Mouse (Mus musculus): Measurements from ENCODE around the gene Grin2a.

Grin2a gene

GRCm38 (mm10) chr16:9742443-9742842, 252.9 kb downstream of the Grin2a start:
- DNase-seq = no peak

DNA sequence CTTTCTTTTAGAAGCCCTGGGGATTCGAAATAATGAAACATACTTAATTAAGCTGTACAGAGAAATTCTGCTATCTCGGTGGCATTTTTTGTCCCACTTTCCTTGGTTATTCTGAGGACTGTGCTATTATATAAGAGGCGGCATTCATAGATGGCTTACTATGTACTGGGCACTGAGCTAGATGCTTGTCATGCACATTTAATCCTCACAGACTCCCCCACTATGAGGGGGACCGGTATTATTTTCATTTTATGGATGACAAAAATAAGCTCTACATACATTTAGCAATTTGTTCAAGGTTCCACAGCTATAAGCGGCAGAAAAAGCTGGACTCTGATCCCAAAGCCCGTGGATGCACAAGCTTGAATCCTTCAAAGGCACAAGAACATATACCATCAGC, 256.7 kb downstream of the Grin2a start:
- DNase-seq = no peak

DNA sequence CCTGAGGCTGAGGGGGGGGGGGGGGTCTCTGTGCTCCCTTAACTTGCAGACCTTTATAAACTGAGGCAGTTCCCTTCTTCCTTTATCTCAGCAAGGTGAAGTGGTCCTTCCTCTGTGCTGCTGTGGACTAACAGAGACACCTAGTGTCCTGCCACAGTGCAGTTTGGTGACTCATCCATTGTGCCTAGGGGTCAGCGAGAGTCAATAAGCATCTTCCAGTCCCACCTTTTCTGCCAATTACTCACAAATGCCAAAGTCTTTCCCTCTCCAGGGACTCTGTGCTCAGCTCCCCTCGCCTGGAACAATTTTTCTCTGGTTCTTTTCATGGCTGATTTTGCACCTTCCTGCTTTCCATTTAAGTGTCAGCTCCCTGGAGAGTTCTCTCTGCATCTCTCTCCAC, 258.2 kb downstream of the Grin2a start:
- no peak for DNase-seq

DNA sequence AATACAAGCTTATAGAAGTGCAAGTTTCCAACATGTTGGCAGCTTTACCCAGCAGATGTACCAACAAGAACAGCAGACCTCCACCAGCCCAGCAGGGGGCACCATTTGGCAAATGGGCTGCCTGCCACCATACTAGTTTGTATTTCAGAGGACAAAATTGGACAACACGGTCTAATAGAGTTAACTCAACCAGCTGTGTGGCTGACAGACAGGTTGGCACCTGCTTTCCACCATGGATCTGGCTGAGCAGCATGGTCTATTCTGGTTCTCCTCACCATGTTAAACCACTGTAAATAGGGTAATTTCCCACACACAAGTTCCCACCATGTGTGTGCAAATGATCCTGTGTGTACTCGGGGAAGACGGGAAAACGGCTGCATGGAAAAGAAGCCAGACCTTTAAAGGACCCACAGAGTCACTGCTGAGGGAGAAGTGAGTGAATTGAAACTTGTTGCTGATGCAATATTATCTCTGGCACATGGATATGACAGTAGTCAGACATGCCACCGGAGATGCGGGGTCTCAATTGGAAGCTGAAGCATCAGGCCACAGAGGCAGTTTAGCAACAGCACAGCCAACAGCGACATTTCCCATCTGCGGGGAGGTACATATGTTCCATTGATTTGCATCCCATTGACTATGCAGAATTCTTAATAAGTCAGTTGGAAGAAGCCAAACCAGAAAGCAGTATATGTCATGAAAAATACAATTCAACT, 259.8 kb downstream of the Grin2a start:
- no peak for DNase-seq

DNA sequence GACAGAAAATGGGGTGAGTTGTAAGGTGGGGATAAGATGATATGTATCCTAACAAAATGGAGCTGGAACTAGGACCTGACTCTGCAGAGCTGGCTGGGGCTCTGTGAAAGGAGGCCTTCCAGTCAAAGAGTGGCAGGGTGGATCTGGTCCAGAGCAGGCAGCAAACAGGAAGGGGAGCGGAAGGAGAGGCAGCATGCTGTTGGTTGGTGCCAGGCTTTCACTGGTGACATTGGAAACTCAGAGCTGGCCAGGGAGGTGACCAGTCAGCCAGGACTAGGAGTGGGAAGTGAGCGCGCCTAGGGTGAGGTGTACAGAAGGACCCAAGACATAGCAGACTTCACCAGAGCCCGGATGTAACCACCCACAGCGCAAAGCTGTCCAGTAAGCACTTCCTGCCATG, 267.8 kb downstream of the Grin2a start:
- DNase-seq = no peak

- DNase-seq = no peak
Measured at GRCm38 (mm10) chr16:9725578-9726113, 269.7 kb downstream of the Grin2a start.

DNA sequence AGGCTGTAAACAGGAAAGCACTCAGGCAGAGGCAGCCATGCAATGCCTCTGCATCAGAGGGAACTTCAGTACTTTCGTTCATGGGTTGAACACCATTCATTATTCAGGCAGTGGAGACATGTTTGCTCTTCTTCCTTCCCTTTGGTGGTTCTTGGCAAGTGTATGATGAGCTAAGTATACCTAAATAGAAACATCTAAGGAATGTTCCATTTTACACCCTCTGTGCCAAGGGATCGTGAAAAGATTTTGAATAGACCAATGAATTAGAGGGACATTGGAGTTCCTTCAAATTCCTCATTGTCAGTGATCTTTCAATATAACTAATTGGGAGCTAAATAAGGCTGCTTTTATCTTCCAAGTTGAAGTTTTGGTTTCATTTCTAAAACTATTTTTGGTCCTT, 284.0 kb downstream of the Grin2a start:
- no peak for DNase-seq

- DNase-seq = no peak
Measured at GRCm38 (mm10) chr16:9709921-9710320, 285.4 kb downstream of the Grin2a start.

- no peak for DNase-seq
Measured at GRCm38 (mm10) chr16:9697141-9697540, 298.2 kb downstream of the Grin2a start.

DNA sequence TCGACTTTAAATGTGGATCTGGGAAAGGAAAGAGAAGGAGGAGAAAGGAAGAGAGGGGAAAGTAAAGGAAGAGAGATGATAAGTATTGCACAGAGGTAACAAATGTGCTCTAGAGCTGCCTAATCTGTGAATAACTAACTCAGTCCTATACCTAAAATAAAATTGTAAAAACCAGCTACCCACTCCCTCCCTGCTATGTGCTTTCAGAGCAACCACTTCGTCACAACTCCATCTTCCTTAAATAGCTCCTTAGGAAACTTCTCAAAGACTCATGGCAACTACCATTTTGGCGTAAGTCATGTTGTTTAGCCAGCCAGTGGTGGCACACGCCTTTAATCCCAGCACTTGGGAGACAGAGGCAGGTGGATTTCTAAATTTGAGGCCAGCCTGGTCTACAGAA, 301.3 kb downstream of the Grin2a start:
- DNase-seq = no peak

DNA sequence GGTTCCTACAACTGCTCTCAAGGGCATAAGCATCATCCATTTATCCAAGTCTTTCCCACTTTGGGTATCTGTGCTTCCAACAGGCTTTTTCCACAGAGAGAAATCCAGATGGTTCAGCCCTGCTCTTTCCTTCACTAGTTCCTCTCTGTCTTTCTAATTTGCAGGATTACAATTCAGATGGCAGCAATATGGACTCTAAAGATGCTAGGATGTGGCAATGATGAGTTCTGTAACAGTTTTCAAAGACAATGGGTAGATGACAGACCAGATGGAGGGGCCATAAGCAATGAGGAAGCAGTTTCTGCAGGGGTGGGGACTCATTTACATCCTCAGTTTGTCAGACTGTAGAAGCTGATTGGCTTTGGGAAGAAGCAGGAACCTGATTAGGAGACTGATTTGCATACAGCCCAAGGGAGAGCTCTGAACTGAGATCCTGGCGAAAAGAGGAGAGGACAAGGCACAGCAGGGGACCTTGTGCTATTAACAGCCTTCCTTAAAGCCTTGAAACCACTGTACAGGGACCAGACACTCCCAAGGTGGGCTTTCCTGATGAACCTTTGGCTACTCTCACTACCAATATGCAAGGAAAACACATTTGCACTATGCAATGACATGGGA, 306.7 kb downstream of the Grin2a start:
- no peak for DNase-seq

- no peak for DNase-seq
Measured at GRCm38 (mm10) chr16:9680572-9680971, 314.8 kb downstream of the Grin2a start.

DNA sequence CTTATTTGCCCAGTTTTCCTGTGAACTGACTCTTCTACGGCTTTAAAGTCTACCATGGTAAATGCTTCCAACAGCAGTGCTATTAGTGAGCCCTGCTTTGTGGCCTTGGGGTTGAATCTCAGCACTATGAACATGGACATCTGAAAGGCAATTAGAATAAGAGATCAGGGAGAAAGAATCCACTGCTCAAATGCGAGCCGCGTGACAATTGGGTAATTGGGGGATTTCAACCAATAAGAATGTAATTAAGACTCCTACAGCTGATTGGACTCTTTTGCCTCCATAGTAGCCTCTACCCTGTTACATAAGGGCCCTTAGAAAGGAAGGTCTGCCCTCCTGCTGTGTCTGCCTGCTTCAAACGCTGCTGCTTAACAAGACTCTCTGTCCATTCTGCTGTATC, 315.4 kb downstream of the Grin2a start:
- DNase-seq = no peak

- DNase-seq = no peak
Measured at GRCm38 (mm10) chr16:9678750-9679149, 316.6 kb downstream of the Grin2a start.

GRCm38 (mm10) chr16:9672390-9672789, 323.0 kb downstream of the Grin2a start:
- DNase-seq = no peak

GRCm38 (mm10) chr16:9671222-9671621, 324.1 kb downstream of the Grin2a start:
- no peak for DNase-seq

- DNase-seq = no peak
Measured at GRCm38 (mm10) chr16:9670750-9671161, 324.6 kb downstream of the Grin2a start.

DNA sequence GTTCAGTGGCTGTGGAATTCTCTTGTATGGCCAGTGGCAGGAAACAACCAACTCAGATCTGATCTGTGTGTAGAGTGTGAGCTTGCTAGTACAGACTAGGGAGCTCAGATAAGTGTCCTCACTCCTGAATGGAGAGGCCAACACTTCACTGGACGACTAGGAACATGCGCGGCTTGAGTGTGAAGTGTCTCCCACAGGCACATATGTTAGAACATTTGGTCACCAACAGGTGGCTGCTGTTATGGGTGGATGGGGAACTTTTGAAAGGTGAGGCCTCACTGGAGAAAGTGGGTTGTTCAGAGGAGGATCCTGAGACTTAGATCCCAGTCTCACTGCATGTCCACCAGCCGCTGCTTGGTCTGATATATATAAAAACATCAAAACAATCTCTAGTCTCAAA, 329.5 kb downstream of the Grin2a start:
- no peak for DNase-seq

- DNase-seq = no peak
Measured at GRCm38 (mm10) chr16:9664060-9664459, 331.3 kb downstream of the Grin2a start.

- no peak for DNase-seq
Measured at GRCm38 (mm10) chr16:9663508-9663907, 331.9 kb downstream of the Grin2a start.

DNA sequence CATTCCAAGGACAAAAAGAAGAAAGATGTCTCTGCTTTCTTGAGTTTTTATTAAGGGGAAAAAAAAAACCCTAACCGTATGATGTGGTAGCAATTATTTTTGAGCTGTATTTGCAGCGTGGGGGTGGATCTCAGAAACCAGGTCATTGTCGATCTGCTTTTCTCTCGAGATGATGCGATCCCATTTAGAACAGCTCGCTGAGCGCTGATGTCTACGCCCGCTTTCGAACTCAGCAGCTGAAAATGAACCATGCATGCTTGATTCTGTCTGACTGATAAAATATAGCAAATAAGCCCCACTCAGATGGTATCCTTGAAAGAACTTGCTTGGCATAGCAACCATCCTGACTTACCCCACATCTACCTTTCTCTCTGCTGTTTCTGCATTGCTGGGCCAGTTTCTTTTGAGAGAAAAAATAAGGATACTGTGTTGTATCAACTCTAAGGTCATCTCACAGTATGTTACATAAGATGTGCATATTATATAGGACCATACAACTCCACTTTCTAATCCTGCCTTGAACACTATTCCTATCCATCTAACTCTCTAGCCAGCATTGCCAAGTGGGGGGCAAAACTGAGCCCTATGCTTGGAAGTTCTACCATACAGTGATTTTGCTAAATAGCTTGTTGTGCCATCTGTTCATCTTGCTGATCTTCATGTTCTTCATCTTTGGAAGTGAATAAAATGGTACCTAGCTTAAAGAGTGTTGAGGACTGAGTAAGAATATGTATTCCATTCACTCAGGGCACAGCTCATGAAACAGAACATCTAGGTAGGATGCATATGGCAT, 369.5 kb downstream of the Grin2a start:
- no peak for DNase-seq

- DNase-seq = no peak
Measured at GRCm38 (mm10) chr16:9624346-9624745, 371.0 kb downstream of the Grin2a start.

DNA sequence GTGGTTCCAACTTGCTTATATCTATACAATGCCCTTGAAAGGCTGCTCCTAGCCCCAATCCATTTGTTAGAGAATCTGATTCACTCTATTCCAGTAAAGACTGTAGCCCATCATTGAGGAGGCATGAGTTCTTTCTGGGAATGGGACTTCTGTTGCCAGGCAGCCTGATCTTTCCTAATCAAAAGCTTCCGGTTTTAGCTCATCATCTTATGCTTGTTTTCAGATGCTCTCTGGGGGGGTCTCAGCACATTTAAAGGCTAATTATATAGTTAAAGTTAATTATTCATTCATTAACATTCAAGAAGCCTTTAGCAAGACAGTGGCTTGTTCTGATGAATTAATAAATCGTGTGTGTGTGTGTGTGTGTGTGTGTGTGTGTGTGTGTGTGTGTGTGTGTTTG, 377.2 kb downstream of the Grin2a start:
- DNase-seq = no peak

DNA sequence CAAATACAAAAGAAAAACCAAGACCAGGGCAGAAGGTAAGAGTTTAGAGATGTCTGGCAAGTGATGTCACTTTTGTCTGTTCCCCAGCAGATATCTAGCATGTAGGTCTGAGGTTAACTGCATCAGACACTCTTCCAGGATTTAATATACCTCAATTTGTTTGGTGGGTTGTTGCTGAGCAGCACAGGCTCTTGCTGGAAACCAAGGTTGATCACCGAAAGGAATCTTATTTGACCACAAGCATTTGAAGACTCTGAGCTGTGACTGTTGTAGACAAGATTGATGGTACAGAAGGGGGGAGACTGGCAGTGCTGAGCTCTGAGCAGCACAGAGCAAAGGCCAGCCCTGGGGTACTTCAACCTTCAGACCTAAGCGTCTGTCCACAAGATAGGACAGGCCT, 378.1 kb downstream of the Grin2a start:
- DNase-seq = no peak

Data from kidney, postnatal 10 days (tissue).